Mouse (Mus musculus): ENCODE measurements around the gene Pus7l.
A peak's percentile ranks its signal among the peaks of the same experiment; 100 is the strongest.
"Not testable (repeated sequence)": the region's sequence is repeated elsewhere in the genome, so short reads cannot be mapped to it uniquely, and the experiment has no call there.

The Pus7l gene

DNA sequence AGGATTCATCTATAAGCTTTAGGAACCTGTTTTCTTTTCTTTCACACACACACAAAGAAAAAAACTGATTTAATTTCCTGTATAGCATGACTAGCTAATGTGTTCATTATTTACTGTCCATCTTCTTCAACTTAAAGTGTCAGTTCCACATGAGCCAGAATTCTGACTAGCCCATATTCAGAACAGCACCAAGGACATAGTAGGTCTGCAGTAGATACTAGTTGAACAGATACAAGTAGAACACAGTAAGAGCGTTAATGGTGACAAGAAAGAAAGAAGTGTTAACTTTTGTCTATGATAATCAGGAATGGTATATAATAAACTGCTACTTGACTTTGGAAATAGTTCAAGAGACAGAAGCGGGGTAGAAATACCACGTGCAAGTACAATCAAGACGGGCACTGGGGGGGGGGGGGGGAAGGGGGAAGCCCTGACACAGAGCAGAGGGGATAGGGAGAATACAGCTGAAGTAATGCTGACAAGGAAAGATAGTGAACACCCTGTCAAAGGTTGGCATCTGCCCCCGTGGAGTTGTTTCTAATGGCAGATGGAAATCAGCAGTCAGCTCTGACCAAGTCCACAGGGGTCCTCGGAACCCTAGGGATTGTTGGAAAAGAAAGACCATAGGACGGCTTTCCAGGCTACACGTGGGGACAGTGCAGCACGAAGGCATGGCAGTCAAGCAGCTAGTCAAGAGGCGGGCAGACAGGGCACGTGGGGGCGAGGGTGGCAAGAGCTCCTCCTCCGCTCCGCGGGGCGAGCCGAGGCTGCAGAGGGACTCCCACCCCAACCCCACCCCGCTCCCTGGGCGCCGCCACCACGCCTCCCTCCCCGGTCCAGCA lies 559 bp downstream of the Pus7l start:
- DNase-seq (ENCODE audit: low read depth) = no peak

DNA sequence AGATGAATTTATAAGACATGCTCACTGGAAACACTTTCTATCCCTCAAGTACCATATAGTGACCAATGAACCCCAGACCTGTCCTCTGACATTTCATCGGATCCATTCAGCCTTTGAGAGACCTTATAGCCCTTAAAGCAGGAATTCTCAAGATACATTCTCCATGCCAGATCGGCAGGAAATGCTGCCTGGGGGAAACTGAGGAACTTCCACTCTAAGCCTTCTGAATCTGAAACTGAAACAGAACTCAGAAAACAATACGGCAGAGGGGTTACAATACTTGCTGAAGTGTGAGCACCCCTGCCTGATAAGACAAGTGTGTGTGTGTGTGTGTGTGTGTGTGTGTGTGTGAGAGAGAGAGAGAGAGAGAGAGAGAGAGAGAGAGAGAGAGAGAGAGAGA lies 4.1 kb downstream of the Pus7l start:
- DNase-seq (ENCODE audit: low read depth) = no peak

GRCm38 (mm10) chr15:94535521-94535920 lies 7.8 kb downstream of the Pus7l start:
- DNase-seq (ENCODE audit: low read depth) = no peak

- DNase-seq (ENCODE audit: low read depth) = peak; percentile 20
Observed at GRCm38 (mm10) chr15:94532956-94533355, 10.4 kb downstream of the Pus7l start.

GRCm38 (mm10) chr15:94532306-94532705 lies 11.0 kb downstream of the Pus7l start:
- no peak for DNase-seq (ENCODE audit: low read depth)

DNA sequence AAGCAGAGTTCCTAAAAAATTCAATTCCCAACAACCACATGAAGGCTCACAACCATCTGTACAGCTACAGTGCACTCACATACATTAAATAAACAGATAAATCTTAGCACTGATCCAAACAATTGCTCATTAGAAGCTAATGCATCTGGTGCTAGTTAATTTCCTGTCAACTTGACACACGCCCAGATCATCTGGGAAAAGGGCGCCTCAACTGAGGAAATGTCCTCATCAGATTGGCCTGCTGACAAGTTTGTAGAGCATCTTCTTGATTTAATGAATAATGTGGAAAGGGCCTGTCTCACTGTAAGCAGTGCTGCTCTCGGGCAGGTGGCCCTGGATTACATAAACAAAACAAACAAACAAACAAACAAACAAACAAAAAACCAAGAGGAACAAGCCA lies 12.8 kb downstream of the Pus7l start:
- no peak for DNase-seq (ENCODE audit: low read depth)

- DNase-seq (ENCODE audit: low read depth) = no peak
Observed at GRCm38 (mm10) chr15:94524956-94525355, 18.4 kb downstream of the Pus7l start.

DNA sequence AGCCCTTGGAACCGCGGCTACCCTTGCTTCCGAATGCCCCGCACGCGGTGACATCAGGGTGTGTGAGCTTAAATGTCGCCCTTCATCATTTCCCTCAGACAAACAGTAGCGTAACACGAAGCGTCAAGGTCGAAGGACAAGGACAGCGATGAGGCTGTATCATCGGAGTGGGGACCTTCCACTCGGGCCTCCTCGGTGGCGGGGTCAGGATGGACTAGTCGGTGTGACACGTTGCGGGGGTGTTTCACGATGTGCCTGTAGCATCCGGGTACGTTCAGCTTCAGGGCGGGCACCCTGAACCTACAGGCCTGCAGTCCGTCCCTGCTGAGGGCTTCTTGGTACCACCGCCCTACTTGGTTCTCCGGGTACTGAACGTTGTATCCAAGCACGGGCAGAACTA lies 20.1 kb downstream of the Pus7l start:
- no peak for DNase-seq (ENCODE audit: low read depth)

- no peak for DNase-seq (ENCODE audit: low read depth)
Observed at GRCm38 (mm10) chr15:94520959-94521358, 22.4 kb downstream of the Pus7l start.

- peak; percentile 91 for DNase-seq (ENCODE audit: low read depth)
Observed at GRCm38 (mm10) chr15:94520205-94520900, 23.0 kb downstream of the Pus7l start.

- no peak for DNase-seq (ENCODE audit: low read depth)
Observed at GRCm38 (mm10) chr15:94517913-94518491, 25.3 kb downstream of the Pus7l start.

GRCm38 (mm10) chr15:94503451-94504215 lies 39.7 kb downstream of the Pus7l start:
- DNase-seq (ENCODE audit: low read depth) = peak; percentile 73

- DNase-seq (ENCODE audit: low read depth) = no peak
Observed at GRCm38 (mm10) chr15:94499260-94499659, 44.1 kb downstream of the Pus7l start.

GRCm38 (mm10) chr15:94495936-94496335 lies 47.4 kb downstream of the Pus7l start:
- no peak for DNase-seq (ENCODE audit: low read depth)

GRCm38 (mm10) chr15:94494445-94494844 lies 48.9 kb downstream of the Pus7l start:
- no peak for DNase-seq (ENCODE audit: low read depth)

DNA sequence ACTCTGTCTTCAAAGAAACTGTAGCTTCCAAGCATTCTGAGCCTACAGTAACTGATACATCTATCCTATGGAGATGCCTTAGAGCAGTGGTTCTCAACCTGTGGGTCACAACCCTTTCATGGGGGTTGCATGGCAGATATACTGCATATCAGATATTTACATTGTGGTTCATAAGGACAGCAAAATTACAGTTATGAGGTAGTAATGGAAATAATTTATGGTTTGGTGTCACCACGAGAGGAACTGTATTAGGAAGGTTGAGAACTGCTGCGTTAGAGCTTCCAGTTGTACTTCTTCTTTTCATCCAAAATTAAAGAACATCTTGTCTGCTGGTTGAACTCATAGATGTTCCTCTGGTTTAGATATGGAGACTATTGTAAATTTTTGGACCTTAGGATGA lies 53.9 kb downstream of the Pus7l start:
- DNase-seq (ENCODE audit: low read depth) = no peak

DNA sequence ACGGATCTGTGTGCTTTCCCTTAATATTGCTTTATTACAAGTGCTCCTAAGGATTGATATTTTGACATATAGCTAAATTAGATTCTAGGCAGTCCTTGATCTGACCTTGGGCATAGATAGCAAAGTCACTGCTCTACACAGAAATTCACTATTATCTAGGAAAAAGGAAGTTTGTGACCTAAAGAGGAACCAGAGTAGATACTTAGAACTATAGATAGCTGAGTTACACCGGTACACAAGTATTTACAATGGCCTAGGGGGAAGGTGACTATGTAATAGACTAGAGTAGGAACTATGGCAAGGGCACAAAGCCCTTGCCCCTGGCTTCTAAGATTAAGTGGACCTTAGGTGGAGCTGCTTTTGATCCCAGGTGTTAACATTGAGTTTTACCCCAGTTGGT lies 55.3 kb downstream of the Pus7l start:
- DNase-seq (ENCODE audit: low read depth) = not testable (repeated sequence)

DNA sequence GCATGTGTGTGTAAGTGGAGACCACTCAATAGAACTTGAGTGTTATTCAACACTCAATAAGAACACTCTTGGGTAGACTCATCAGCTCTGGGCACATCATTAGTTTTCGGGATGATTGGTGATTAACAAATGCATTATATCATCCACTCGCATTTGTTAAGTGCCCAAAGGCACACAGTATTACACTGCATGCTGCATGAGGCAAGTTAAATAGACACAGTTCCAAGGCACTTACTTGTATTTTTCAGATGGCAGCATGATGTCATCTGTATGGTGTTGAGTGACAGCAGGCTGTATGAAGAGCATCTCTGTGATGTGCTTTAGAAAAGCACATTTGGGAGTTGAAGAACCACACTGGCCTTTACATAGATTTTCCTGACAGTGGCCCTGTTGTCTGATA lies 60.8 kb downstream of the Pus7l start:
- no peak for DNase-seq (ENCODE audit: low read depth)

DNA sequence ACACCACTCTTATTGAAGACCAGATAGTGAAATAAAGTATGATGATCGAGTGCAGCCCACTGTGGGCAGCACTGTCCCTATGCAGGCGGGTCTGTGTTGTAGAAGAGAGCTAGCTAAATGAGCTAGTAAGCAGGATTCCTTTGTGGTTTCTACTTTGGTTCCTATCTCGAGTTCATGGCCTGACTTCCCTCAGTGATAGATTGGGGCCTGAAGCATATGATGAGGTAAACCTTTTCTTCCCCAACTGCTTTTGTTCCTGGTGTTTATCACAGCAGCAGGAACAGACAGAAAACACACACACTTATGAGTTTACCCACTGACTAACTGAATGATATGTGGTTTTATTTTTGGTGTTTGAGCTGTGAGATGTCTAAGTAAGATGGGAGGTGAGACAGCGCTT lies 62.6 kb downstream of the Pus7l start:
- no peak for DNase-seq (ENCODE audit: low read depth)

DNA sequence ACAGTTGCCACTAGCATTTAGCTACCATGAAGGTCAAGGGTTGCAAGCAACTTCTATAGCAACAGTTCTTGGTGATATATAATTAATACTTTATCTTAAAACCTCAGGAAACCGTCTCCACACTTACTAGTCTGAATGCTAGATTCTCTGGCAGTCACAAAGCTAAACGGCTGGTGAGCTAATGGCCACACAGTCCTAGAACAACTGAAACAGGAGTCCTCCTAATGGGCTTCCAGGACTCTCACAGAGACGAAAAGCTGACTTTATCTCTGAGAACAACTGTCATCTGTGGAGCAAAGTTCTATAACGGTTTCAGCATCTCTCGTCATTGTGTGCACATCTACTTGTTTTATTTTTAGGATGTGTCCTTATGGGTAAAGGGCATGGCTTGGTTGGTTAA lies 63.1 kb downstream of the Pus7l start:
- DNase-seq (ENCODE audit: low read depth) = no peak

DNA sequence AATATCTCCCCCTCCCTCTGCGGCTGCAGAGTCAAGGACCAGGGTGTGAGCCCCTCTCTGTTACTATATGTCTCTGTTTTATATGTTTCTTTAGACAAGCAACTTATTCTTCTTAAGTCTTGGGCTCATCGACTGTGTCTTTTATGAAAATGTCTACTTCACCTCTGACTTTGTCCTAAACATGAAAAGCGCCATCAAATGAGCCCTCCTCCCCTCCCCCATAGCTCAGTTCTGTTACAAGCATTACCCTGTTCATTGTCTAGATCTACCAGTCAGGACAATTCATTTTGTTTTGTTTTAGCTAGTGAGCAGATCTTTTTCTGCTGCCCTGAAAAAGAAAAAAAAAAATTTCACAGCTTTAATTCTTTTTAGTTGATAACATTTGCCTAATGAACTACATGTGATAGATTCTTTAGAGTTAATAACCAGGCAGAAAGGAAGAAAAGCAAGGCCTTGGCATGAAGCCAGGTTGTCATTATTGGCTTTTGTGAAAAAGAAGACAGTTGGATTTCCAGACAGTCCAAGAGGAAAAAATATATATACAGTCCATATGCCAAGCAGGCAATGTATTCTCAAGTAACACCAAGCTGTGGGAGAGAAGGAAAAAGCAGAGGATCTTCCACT lies 63.7 kb downstream of the Pus7l start:
- DNase-seq (ENCODE audit: low read depth) = no peak

DNA sequence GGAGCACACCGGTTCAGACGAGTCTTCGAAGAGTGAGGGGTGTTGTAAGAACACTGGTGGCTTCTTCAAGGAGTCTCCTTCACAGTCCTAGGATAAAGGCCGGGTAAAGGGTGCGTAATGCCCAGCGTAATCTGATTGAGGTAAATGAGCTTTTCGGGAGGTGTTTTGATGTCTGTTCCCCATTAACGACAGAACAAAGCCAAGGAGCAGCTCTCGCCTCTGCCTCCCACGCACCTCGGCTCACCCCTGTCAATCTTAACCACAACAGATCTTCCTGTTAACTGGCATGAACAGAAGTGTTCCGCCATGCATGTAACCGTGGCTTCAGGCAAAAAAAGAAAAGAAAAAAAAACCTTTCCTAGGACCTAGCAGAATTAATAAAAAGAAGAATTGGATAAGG lies 64.6 kb downstream of the Pus7l start:
- DNase-seq (ENCODE audit: low read depth) = no peak
